Mouse (Mus musculus): ENCODE measurements around the gene Gm42957.
A peak's percentile ranks its signal among the peaks of the same experiment; 100 is the strongest.
"Not testable (repeated sequence)": the region's sequence is repeated elsewhere in the genome, so short reads cannot be mapped to it uniquely, and the experiment has no call there.

The Gm42957 gene

DNA sequence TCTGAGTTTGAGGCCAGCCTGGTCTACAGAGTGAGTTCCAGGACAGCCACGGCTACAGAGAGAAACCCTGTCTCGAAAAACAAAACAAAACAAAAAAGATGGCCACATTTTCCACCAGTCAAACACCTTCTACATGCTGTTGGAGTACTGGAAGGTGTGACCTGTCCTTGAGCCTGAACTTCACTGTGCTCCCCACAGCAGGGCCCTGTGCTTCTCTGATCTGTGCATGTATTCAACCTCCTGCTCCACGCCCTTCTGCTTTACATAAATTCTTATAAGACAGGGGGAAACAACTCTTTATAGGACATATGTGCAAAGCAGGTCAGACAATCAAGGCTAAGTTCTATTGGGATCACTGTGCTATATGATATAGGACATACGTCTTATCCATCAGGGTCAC, 12.1 kb upstream of the Gm42957 start:
- DNase-seq (ENCODE audit: low read depth, low spot score): peak; percentile 89

DNA sequence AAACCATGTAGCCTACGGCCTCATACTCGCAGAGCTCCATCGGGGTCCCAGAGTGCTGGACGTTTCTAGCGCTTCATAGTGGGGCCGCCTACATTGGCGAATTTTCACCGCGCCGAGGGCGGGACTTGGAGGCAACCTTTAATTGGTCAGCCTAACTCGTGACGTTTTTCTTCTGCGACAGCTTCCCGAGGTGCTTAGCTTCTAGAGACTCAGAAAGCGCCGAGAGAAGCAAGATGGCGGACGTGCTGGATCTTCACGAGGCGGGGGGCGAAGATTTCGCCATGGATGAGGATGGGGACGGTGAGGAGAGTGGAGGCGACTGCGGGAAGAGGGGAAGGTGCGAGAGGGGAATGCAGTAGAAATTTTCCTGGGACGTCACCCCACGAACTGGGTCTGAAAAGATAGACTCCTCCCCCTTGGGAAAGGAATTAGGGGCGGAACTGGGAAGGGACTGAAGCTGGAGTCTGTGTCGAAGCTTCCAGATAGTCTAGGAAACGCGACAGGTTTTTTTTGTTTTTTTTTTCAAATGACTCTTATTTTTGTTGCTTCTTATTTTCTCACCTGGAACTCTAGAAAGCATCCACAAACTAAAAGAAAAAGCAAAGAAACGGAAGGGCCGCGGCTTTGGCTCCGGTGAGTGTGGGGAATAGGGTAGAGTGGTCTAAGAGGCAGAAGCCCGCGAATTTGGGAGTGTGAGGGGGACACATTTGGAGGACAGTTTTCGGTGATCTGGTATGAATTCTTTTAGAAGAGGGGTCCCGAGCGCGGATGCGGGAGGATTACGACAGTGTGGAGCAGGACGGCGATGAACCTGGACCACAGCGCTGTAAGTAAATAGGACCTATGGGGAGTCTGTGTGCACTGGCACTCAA, 5.3 kb upstream of the Gm42957 start, which contains the start of gene Rbm8a:
Rbm8a (plus strand) TSS at position 205 of the 872 bp plus-strand sequence.
- peak; percentile 100 for DNase-seq (ENCODE audit: low read depth, low spot score)

DNA sequence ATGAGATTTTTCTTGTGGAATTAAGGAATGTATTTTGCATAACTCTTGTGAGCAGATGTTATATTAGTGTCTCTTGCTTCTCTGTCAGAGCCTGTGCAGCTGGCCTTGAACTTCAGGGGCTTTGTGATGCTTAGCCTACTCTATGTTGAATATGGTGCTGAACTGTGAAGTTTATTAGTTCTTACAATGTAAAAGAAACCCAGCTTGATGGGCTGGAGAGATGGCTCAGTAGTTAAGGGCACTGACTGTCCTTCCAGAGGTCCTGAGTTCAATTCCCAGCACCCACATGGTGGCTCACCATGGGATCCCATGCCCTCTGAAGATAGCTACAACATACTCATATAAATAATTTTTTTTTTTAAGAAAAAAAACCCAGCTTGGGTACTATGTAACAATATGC, 3.2 kb upstream of the Gm42957 start:
- DNase-seq (ENCODE audit: low read depth, low spot score): no peak

DNA sequence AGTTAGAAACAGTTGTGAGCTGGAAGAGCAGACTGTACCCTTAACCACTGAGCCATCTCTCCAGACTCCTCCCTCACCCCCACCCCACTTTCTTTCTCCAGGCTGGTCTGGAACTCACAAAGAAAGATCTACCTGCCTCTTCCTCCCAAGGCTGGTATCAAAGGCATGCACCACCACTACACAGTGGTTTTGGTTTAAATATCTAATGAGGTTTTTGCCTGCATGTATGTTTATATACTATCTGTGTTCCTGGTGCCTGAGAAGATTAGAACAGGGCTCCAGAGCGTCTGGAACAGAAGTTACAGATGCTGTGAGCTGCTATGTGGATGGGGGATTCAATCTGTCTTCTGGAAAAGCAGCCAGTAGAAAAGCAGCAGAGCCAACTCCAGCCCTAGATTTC, 1.3 kb upstream of the Gm42957 start:
- DNase-seq (ENCODE audit: low read depth, low spot score): no peak

DNA sequence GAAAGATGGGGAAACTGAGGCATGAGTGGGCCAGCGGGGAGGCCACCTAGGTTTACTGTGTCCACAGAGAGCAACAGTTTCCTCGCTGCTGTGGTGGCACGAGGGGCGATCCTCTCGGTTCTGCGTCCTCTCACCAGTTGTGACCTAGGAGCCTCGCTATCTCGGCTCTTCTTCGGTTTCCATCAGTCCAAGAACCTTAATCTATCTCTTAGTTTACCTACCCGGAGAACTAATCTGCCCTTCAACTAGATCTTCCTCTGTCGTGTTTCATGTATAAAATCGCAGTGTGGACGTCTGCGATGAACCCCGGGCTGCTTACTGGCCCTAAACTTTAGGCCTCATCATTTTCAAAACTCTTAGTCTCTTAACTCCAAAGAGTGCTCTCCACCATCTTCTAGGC, 632 bp downstream of the Gm42957 start:
- peak; percentile 12 for DNase-seq (ENCODE audit: low read depth, low spot score)

DNA sequence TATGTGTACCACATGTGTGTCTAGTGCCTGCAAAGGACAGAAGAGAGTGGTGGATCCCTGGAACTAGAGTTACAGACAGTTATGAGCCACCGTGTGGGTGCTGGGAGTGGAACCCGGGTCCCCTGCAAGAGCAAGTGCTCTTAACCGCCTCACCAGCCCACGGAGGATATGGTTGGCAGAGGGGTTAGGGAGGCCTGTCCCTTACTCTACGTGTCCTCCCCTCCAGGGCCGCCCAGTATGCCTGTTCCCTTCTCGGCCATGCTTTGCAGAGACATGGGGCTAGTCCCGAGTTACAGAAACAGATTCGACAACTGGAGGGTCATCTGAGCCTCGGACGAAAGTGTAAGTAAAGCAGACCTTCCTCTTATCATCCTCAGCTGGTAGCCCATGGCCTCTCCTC, 1.2 kb downstream of the Gm42957 start:
- DNase-seq (ENCODE audit: low read depth, low spot score): no peak

DNA sequence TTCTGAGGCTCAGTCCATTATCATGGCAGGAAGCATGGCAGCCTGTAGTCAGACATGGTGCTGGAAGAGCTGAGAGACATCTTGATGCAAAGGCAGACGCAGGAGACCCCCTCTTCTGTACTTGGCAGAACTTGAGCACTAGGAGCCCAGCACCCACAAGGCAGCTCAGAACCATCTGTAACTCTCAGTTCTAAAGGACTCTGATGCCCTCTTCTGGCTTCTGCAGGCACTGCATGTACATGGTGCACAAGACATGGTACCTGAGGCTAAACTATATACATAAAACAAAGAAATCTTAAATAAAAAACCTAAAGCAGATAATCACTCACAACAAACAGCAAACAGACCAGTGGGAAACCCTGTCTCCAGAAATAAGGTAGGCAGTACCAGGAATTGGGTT, 3.9 kb downstream of the Gm42957 start:
- DNase-seq (ENCODE audit: low read depth, low spot score): peak; percentile 81

DNA sequence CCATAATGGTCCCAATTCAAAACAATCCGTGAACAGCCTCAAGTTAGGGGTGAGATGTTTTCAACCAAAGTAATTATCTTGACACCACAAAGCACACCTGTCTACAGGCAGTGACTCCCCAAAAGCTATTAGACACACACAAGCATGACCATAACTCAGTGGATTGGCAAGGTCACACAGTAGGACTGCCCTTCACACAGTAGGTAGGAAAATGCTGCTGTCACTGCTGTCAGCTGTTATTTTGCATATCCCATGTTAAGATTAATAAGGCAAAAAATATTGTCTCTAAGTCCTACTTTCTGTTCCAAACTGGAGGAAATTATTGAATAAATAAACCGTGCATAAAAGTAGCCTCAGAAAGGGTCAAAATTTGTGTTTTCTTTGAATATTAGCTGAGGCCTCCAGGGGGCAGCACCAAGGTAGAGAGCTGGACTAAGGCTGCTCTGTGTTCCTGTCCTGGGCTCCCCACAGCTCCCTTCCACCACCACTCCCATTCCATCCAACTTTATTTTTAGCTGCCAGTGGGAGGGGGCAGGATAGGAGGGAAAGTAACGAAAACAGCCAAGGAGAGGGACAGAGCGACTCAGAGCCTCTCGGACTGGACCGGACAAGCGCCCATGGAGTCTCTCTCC, 9.9 kb downstream of the Gm42957 start, which contains the start of gene Itga10:
Itga10 (plus strand) TSS at position 567 of the 632 bp plus-strand sequence.
- peak; percentile 61 for DNase-seq (ENCODE audit: low read depth, low spot score)

DNA sequence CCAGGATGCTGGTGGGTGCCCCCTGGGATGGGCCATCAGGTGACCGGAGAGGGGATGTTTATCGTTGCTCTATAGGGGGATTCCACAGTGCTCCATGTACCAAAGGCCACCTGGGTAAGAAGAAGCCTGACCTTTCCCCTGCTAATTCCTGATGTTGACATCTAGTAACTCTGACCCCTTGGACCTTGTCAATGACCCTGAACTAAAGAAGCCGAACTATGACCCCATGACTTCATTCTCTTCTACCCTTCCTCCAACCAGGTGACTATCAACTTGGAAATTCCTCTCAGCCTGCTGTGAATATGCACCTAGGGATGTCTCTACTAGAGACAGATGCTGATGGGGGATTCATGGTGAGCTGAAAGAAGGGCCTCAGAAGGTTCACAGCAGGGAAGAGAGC, 12.1 kb downstream of the Gm42957 start:
- DNase-seq (ENCODE audit: low read depth, low spot score): no peak

DNA sequence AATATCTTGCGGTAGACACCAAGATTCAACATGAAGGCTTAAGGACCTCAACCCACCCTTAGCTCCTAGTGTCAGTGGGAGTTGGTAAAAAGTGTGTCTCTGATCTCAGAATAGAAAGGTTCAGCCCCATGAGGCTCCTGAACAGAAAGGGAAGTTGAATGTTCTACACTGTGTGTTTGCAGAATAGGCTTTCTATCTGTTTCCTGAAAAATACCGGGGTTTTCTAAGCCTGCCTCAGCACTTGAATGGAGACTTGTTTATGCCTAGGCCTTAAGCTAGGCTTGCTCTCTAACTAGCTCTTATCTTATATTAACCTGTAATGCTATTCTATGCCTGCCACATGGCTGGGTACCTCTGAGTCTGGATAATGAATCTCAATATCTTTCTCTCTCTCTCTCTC, 25.6 kb downstream of the Gm42957 start:
- no peak for DNase-seq (ENCODE audit: low read depth, low spot score)

DNA sequence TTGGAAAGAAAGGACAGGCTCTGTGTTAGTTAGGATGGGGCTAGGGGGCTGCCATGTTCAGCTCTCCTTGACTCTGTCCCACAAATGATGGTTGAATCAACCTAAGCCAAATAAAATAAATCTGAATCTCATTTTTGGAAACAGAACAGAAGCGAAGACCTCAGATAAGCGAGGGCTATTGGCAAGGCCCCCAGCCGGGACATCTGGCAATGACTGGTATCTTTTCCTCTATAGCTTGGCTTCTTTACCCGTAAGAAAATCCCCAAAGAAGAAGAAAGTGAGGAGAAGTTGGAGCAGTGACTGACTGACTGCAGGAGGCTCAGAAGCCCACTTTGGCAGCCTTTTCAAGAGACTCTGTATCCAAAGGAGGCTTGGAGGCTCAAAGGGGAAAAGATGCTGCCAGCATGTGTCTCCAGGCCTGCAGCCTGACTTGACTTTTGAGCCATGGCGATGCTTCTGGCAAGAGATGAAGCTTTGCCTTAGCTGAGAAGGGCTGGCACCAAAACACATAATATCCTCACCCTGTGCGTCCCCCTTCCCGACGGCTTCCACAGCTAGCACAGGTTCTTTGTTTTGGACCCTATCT, 27.6 kb downstream of the Gm42957 start:
- DNase-seq (ENCODE audit: low read depth, low spot score): no peak

DNA sequence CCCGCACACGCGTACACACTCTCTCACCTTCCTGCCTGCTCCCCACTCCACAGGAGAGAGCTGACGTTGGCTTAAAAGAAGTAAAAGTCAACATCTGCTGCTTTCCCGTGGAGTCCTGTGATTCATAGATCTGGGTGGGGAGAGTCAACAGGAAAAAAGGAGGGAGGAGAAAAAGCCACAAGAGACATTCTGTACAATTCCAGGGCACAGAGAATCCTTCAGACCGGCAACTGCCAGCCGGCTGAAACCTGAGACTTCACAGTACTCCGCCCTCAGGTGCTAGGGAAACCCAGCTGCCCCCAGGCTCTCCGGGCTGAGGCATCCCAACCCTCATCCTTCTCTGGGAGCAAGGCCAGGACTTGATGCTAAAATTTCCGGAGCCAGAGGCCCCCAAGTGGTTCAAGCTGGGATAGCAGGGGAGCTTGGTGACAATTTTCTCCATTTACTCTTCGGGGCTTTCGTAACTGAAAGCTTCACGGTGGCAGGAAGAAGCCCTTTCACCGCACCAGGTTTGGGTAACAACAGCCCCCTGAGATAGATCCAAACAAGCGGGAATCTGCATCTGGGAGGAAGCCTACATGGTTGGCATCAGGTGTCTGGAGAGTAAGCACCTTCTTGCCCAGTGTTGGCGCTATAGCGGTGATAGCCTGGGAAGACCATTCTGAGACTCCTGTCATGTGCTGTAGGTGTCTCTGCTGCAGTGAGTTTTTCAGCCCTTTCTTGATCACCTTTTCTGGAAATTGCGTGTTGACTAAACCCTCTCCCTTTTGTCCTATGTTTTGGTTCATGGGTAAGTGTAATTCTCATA, 28.4 kb downstream of the Gm42957 start:
- DNase-seq (ENCODE audit: low read depth, low spot score): peak; percentile 96

DNA sequence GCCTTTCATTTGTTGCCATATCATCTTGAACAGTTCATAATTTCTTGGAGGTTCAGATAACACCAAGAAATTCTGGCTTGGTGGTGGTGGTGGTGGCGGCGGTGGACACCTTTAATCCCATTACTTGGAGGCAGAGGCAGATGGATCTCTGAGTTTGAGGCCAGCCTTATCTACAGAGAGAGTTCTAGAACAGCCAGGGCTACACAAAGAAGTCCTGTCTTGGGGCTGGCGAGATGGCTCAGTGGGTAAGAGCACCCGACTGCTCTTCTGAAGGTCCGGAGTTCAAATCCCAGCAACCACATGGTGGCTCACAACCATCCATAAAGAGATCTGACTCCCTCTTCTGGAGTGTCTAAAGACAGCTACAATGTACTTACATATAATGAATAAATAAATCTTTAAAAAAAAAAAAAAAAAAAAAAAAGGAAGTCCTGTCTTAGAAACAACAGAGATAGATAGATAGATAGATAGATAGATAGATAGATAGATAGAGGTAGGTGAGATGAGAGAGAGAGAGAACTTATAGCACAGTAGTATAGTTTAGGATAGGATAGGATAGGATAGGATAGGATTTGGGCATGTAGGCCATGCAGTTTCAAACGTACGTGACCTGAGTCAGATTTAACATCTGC, 30.6 kb downstream of the Gm42957 start:
- not testable (repeated sequence) for DNase-seq (ENCODE audit: low read depth, low spot score)

DNA sequence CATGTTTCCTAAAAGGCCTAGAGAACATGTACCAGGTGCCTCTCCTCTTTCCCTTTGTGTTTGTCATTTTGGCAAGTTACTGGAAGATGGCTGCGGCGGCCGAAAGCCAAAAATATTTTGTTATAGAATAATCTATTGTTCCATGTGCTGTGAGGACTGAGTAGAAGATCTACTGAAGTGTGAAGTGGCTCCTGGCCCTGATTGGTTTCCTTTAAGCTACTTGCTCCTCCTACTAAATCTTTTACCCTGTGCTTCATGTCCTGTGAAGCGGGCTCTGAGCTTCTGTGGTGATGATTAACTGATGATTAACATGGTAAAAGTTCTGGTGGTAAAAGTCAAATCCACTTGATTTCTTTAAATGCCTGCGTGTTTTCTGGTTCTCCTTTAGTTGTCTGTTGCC, 31.6 kb downstream of the Gm42957 start:
- no peak for DNase-seq (ENCODE audit: low read depth, low spot score)

DNA sequence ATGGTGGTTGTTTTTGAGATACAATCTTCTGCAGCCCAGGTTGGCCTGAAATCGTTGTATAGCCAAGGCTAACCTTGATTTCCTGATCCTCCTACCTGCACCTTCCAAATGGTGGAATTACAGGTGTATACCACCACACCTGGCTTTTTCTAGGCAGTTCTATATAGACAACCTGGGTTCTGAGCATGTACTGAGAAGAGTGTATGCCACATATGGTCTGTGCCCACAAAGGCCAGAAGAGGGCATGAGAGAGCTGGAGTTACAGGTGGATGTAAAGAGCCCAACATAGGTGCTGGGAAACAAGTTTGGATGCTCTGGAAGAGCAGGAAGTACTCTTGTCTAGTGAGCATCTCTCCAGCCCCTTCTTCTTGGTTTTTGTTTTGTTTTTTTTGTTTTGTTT, 32.0 kb downstream of the Gm42957 start:
- peak; percentile 81 for DNase-seq (ENCODE audit: low read depth, low spot score)

DNA sequence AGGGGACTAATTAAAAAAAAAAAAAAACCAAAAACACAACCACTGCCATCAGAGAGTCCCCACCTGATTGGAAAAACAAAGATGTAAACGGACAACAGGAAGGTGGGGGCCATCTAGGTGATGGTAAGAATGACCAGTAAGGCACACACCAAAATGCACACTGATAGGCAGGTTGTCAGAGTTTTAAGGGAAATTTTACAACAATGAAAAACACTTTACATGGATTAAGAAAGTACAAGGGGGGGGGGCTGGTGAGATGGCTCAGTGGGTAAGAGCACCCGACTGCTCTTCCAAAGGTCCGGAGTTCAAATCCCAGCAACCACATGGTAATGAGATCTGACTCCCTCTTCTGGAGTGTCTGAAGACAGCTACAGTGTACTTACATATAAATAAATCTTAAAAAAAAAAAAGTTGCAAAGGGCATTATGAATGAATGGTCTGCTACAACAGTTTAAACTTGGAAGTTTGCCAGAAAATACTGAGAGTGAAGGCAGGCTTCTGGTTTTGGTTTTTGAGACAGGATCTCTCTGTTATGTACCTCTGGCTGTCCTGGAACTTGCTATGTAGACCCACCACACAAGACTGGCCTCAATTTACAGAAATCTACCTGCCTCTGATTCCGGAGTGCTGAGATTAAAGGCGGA, 33.3 kb downstream of the Gm42957 start:
- no peak for DNase-seq (ENCODE audit: low read depth, low spot score)

DNA sequence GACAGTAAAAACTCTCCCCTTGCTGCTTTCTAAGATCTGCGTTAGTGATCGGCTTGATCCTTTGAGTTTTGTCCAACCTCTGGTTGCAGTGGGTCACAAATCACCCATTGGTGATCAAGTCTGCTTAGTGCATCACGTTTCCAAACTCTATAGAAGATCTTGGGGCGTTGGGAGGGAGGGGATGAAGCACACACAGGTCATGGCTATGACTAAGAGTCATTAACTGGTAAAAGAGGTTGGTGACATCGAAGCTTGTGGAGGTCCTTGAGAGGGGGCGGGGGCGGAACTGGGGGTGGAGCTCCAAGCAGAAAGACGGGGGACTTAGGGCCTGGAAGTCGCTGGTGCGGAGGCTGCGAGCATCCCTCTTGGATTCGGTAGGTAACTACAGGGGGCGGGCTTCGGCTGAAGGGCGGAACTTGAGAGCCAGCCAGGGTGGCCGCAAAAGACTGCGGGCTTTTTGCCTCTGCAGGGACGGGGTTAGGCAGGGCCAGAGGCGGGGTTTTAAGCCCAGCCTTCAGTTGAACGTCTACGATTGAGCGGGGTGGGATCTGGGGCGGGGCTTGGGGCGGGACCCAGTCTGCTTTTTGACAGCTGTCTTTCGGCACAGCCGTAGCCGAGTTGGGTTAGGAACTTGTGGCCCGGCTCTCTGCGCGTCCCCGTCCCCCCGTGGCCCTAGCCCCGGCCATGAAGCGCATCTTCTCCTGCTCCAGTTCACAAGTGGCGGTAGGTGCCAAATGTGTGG, 34.6 kb downstream of the Gm42957 start, which contains the start of gene Ankrd35:
Ankrd35 (plus strand) TSS at position 405 of the 742 bp plus-strand sequence.
- DNase-seq (ENCODE audit: low read depth, low spot score): peak; percentile 97

DNA sequence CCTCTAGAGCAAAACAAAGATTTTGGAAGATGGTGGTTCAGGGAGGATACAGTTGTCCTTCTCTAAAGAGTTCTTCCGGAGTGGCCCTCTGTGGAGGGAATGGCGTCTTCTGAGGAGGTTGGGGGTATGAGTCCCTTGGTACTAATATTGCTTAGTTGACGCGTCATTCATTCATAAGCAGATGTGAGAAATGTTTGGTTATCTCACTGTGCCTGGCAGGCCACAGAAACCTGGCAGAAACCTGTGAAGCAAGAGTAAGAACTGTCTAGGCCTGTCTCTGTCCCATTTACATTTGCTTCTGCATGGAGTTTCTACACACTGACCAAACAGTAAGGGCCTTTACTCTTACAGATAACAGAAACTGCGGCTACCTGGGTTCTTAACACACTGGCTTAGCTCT, 36.2 kb downstream of the Gm42957 start:
- DNase-seq (ENCODE audit: low read depth, low spot score): no peak

DNA sequence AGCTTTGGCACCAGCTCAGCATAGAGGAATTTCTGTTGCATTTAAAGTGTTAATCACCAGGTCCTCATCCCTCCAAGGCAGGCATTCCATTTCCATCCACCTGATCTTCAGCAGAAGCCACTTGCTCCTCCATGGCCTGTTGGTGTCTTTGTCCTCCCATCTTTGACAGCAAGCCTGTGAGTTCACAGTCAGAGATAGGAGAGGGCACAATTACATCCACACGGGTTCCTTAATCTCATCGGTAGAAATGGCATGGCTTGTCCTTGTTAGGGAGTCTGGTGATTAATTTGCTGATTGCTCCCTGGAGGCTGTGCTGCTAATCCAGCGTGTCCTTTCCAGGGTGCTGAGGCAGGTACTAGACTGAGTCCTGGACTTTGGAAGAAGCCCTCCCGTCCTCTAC, 38.2 kb downstream of the Gm42957 start:
- no peak for DNase-seq (ENCODE audit: low read depth, low spot score)

DNA sequence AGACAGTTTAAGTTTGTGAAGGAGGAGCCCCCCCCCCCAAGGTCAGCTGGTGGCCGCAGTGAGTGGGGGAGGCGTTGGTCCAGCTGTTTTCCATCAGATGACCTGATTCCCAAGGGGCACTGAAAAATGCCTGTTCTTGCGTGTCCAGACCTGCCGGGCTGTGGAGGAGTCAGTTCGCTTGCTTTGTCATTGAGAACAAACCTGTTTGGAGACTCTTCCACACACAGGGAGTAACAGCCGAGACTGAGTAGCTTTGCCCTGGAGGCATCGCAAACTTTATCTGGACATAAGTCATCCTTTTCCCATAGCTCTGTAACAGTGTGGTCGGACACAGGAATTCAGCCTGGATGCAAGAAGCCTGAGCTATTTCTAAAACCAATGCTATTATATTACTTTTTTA, 39.2 kb downstream of the Gm42957 start:
- DNase-seq (ENCODE audit: low read depth, low spot score): no peak
